Mouse (Mus musculus): ENCODE measurements at regions not wholly inside any gene's neighbourhood (a gene's known extent, or its start where the extent isn't known, plus 50 kb on each side); places are given as distances from the start of the nearest gene placed in this dataset.

- Histone ChIP-seq H3K36me3 (ENCODE audit: control insufficient read depth, insufficient read depth, low read length) (peaks cover 4% of the 10 kb centered on the region), H3K4me3 (no peak overlapping the region), H3K4me1 (ENCODE audit: control insufficient read depth, insufficient read depth, low read length) (peaks cover 7% of the 10 kb centered on the region), H3K27ac (no peak overlapping the region), H3K27me3 (ENCODE audit: control insufficient read depth, insufficient read depth, low read length) (no peaks in the 10 kb centered on the region), H3K9ac (ENCODE audit: low read depth, low read length) (no peak overlapping the region), H3K79me2 (replicated peaks; ENCODE audit: control insufficient read depth, insufficient read depth, low read length) (no peaks in the 10 kb centered on the region)
- TF ChIP-seq CTCF (IDR thresholded peaks at IDR 0.05) (0 out of 2 replicates have a peak, but pooled peaks have one; percentile 2), POLR2A (IDR thresholded peaks at IDR 0.05; ENCODE audit: insufficient read depth, low read depth, low read length) (no peak), EP300 (IDR thresholded peaks at IDR 0.05; ENCODE audit: insufficient read depth, low read depth, low read length) (no peak)
- intact Hi-C loops (cut with DNase I), result no loop called here
- WGBS, result 36% methylated on average over 3 of the region's 3 CpGs
- peak; percentile 58 to 68 for DNase-seq
Measured at GRCm38 (mm10) chr2:148622216-148622615, 50.2 kb upstream of the Nxt1 start.

GRCm38 (mm10) chr2:148611911-148612310 lies 60.5 kb upstream of the Nxt1 start:
- 59% methylated on average over 1 of the region's 1 CpGs for WGBS
- intact Hi-C loops (cut with DNase I), result no loop called here

GRCm38 (mm10) chr2:148605425-148605930 lies 66.9 kb upstream of the Nxt1 start:
- no peak for TF ChIP-seq POLR2A (IDR thresholded peaks at IDR 0.05; ENCODE audit: insufficient read depth, low read depth, low read length)
- TF ChIP-seq CTCF (IDR thresholded peaks at IDR 0.05), result no peak
- TF ChIP-seq EP300 (IDR thresholded peaks at IDR 0.05; ENCODE audit: insufficient read depth, low read depth, low read length), result no peak
- intact Hi-C loops (cut with DNase I), result no loop called here
- Histone ChIP-seq H3K4me1 (ENCODE audit: control insufficient read depth, insufficient read depth, low read length) (peaks cover 12% of the 10 kb centered on the region), H3K27ac (no peak overlapping the region), H3K4me3 (no peak overlapping the region), H3K27me3 (ENCODE audit: control insufficient read depth, insufficient read depth, low read length) (no peaks in the 10 kb centered on the region), H3K9ac (ENCODE audit: low read depth, low read length) (no peak overlapping the region), H3K79me2 (replicated peaks; ENCODE audit: control insufficient read depth, insufficient read depth, low read length) (no peaks in the 10 kb centered on the region), H3K36me3 (ENCODE audit: control insufficient read depth, insufficient read depth, low read length) (no peaks in the 10 kb centered on the region)
- DNase-seq, result no peak
- WGBS, result 33% methylated on average over 2 of the region's 2 CpGs

More at GRCm38 (mm10) chr2:148611911-148612310, 60.5 kb upstream of the Nxt1 start:
- Histone ChIP-seq H3K36me3 (ENCODE audit: control insufficient read depth, insufficient read depth, low read length) (no peaks in the 10 kb centered on the region), H3K27ac (no peak overlapping the region), H3K27me3 (ENCODE audit: control insufficient read depth, insufficient read depth, low read length) (no peaks in the 10 kb centered on the region), H3K9ac (ENCODE audit: low read depth, low read length) (no peak overlapping the region), H3K4me3 (no peak overlapping the region), H3K4me1 (ENCODE audit: control insufficient read depth, insufficient read depth, low read length) (no peaks in the 10 kb centered on the region; the same call in 1 of the 2 replicates), H3K79me2 (replicated peaks; ENCODE audit: control insufficient read depth, insufficient read depth, low read length) (no peaks in the 10 kb centered on the region)
- no peak for TF ChIP-seq CTCF (IDR thresholded peaks at IDR 0.05)
- TF ChIP-seq POLR2A (IDR thresholded peaks at IDR 0.05; ENCODE audit: insufficient read depth, low read depth, low read length), result no peak
- no peak for TF ChIP-seq EP300 (IDR thresholded peaks at IDR 0.05; ENCODE audit: insufficient read depth, low read depth, low read length)
- no peak for DNase-seq

GRCm38 (mm10) chr2:148603951-148604350 lies 68.5 kb upstream of the Nxt1 start:
- Histone ChIP-seq H3K4me3 (no peak overlapping the region), H3K36me3 (ENCODE audit: control insufficient read depth, insufficient read depth, low read length) (no peaks in the 10 kb centered on the region), H3K4me1 (ENCODE audit: control insufficient read depth, insufficient read depth, low read length) (peaks cover 12% of the 10 kb centered on the region), H3K27me3 (ENCODE audit: control insufficient read depth, insufficient read depth, low read length) (no peaks in the 10 kb centered on the region), H3K79me2 (replicated peaks; ENCODE audit: control insufficient read depth, insufficient read depth, low read length) (no peaks in the 10 kb centered on the region), H3K27ac (peak overlapping the region; percentile 48), H3K9ac (ENCODE audit: low read depth, low read length) (no peak overlapping the region)
- intact Hi-C loops (cut with DNase I), result loop anchor here (2.0 kb wide), 1 partner anchor 51 kb away; no protein-coding TSS in a partner anchor
- WGBS, result 34% methylated on average over 2 of the region's 2 CpGs
- no peak for TF ChIP-seq POLR2A (IDR thresholded peaks at IDR 0.05; ENCODE audit: insufficient read depth, low read depth, low read length)
- TF ChIP-seq CTCF (IDR thresholded peaks at IDR 0.05), result peak; percentile 52
- DNase-seq, result peak in 1 of 2 experiments; percentile 13

GRCm38 (mm10) chr2:148603315-148603714 lies 69.1 kb upstream of the Nxt1 start:
- intact Hi-C loops (cut with DNase I), result loop anchor here (2.0 kb wide), 1 partner anchor 51 kb away; no protein-coding TSS in a partner anchor

GRCm38 (mm10) chr2:148599498-148599897 lies 72.9 kb upstream of the Nxt1 start:
- DNase-seq, result no peak
- Histone ChIP-seq H3K9ac (ENCODE audit: low read depth, low read length) (no peak overlapping the region), H3K27ac (no peak overlapping the region; the same call in 1 of the 2 replicates), H3K36me3 (ENCODE audit: control insufficient read depth, insufficient read depth, low read length) (no peaks in the 10 kb centered on the region), H3K27me3 (ENCODE audit: control insufficient read depth, insufficient read depth, low read length) (no peaks in the 10 kb centered on the region), H3K4me3 (no peak overlapping the region), H3K4me1 (ENCODE audit: control insufficient read depth, insufficient read depth, low read length) (peaks cover 6% of the 10 kb centered on the region), H3K79me2 (replicated peaks; ENCODE audit: control insufficient read depth, insufficient read depth, low read length) (no peaks in the 10 kb centered on the region)
- intact Hi-C loops (cut with DNase I), result no loop called here
- TF ChIP-seq EP300 (IDR thresholded peaks at IDR 0.05; ENCODE audit: insufficient read depth, low read depth, low read length) (no peak), CTCF (IDR thresholded peaks at IDR 0.05) (no peak), POLR2A (IDR thresholded peaks at IDR 0.05; ENCODE audit: insufficient read depth, low read depth, low read length) (no peak)

More at GRCm38 (mm10) chr2:148603315-148603714, 69.1 kb upstream of the Nxt1 start:
- peaks cover 12% of the 10 kb centered on the region for H3K4me1 ChIP-seq (ENCODE audit: control insufficient read depth, insufficient read depth, low read length)
- peak overlapping the region; percentile 48 for H3K27ac ChIP-seq
- H3K9ac ChIP-seq (ENCODE audit: low read depth, low read length), result no peak overlapping the region
- no peaks in the 10 kb centered on the region for H3K79me2 ChIP-seq (replicated peaks; ENCODE audit: control insufficient read depth, insufficient read depth, low read length)
- WGBS, result 24% methylated on average over 2 of the region's 2 CpGs
- H3K27me3 ChIP-seq (ENCODE audit: control insufficient read depth, insufficient read depth, low read length), result no peaks in the 10 kb centered on the region
- TF ChIP-seq CTCF (IDR thresholded peaks at IDR 0.05) (no peak), EP300 (IDR thresholded peaks at IDR 0.05; ENCODE audit: insufficient read depth, low read depth, low read length) (no peak), POLR2A (IDR thresholded peaks at IDR 0.05; ENCODE audit: insufficient read depth, low read depth, low read length) (no peak)
- DNase-seq, result no peak
- H3K4me3 ChIP-seq, result no peak overlapping the region
- no peaks in the 10 kb centered on the region for H3K36me3 ChIP-seq (ENCODE audit: control insufficient read depth, insufficient read depth, low read length)

All from heart, adult 2 months (tissue).